Mouse (Mus musculus) left cerebral cortex, postnatal 4 days (tissue): Measurements from ENCODE around the gene Gm17087. TPM values are rescaled to one million over a fixed set of nuclear protein-coding genes. Genes with fewer than 3 reads are reported as not detected.

ENCODE experiments used
- DNase-seq: peaks from one replicate; pipeline ENCODE4 v3.0.0-alpha.2; 2022
- intact Hi-C: fragments of 180-260 bp; cut with DNase I; formaldehyde crosslinking; loops from one replicate; pipeline ENCODE4 v1.15.1; 2025
- total RNA-seq, 2 experiments: library from RNA; stranded (reverse); gene quantifications; 2 replicates each; pipeline ENCODE4 v1.2.3; 2021

Gm17087 gene
- not detected for total RNA-seq

DNA sequence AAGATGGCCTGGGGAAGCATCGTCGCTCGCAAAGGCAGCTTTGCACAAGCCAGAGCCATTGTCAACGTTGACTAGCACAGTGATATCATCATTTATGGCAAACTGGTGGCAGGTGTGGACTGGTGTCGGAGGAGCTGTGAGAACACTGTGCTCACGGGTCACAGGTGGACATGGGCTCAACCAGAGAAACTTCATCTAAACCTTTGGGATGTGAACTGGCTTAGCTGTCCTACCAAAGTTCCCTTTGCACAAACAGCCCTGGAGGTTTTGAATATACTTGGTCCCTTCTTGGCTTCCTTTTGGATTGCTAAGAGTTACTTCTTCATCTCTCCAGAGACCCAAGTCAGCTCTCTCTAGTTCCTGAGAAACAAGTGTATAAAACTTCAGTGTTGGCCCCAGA, at the start of gene Gm17087:
Gm17087 (minus strand) TSS at position 101 of the 400 bp plus-strand sequence.
- DNase-seq = no peak
- intact Hi-C loops = no loop called here

DNA sequence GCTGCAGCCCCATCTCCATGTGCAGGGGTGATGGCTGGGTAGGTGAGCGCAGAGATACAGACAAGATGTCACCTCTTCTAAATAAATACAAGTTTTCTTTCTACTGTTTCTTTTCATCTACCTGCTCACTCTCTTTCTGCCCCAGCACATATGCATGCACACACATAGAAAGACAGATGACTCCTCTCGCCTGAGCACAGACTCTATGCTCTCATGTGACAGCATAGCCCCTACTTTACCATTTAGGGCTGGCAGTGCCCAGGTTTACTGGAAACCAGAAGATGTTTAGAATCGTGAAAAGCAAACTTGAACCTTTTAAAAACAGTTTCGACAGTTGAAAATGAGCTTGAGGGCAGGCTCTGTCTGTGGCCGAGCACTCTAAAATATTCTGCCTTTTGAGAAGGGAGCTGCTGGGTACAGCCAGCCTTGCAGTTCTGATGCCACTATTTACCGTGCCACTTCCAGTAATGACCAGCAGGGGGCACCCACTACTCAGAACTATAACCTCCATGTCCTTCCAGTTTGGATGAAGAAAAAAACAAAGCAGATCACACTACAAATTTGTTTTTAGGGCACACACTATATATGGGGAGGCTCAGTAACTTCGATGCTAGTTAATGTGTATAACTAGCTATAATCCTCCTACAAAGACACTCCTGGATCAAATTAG, 47.3 kb upstream of the Gm17087 start:
- peak; percentile 87 for DNase-seq
- intact Hi-C loops = loop anchor here (2.0 to 5.0 kb wide), 2 partner anchors 188 to 323 kb away; no protein-coding TSS in a partner anchor

- no peak for DNase-seq
- intact Hi-C loops = loop anchor here (5.0 kb wide), 1 partner anchor 190 kb away; no protein-coding TSS in a partner anchor
Observed at GRCm38 (mm10) chr17:8611916-8612315, 45.2 kb upstream of the Gm17087 start.

DNA sequence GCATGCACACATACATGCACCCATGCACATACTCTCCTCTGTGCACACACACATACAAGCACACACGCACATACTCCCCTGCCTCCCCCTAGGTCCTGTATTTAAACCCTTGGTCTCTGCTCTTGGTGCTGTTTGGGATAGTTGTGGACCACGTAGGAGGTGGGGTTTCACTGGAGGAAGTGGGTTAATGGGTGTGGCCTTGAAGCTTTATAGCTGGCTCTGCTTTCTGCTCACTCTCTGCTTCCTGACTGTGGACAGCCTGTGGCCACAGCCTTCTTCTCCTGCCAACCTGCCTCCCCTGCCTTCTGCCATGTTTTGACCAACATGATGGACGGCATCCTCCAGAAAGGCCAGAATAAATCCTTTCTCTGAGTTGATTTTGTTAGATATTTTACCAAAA, 39.9 kb upstream of the Gm17087 start:
- DNase-seq = no peak
- intact Hi-C loops = no loop called here

DNA sequence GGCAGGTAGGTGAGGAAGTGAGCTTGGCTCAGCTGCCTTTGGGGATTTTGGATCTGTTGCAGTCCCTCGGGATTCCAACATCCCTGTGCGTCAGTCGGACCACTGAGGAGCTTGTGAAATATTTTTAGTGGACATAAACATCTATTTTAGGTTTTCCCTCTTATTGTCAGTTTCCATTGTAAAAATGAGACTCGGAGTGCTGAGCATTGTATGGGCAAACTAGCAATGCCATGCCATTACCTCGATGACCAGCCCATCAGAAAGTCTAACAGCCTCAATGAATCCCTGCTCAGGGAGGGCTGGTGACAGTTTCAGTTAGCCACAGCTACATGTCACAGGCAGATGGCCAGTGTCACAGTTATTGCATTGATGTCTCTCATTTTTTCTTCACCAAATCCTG, 39.2 kb upstream of the Gm17087 start:
- intact Hi-C loops = no loop called here
- no peak for DNase-seq

- intact Hi-C loops = no loop called here
- no peak for DNase-seq
Observed at GRCm38 (mm10) chr17:8602976-8603375, 36.2 kb upstream of the Gm17087 start.

DNA sequence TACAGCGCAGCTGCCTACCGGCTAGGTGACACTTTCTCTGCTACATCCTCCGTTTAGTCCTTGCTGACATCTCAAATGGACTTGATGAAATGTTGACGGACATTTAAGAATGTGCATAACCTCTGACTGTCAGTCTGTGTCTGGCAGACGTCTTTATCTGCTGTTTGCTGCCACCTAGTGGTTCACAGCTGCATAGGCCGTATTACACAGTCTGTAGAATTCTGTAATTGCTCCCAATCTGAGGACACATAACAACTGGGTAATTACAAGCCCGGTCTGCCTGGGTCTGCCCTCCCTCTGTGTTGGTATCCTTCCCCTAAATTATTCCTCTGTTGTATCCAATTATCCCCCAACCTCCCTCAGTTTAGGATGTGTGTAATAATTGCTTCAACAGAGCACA, 31.0 kb upstream of the Gm17087 start:
- intact Hi-C loops = loop anchor here (5.0 to 10.0 kb wide), 2 partner anchors 210 to 333 kb away; no protein-coding TSS in a partner anchor

GRCm38 (mm10) chr17:8592427-8593277, 25.9 kb upstream of the Gm17087 start:
- intact Hi-C loops = loop anchor here (10.0 kb wide), 1 partner anchor 328 kb away; no protein-coding TSS in a partner anchor

More for the DNA sequence above, 31.0 kb upstream of the Gm17087 start:
- DNase-seq = peak; percentile 68

GRCm38 (mm10) chr17:8581579-8581978, 14.8 kb upstream of the Gm17087 start:
- DNase-seq = no peak
- intact Hi-C loops = no loop called here

More at GRCm38 (mm10) chr17:8592427-8593277, 25.9 kb upstream of the Gm17087 start:
- peak; percentile 79 for DNase-seq

GRCm38 (mm10) chr17:8580360-8580759, 13.6 kb upstream of the Gm17087 start:
- intact Hi-C loops = no loop called here
- peak; percentile 21 for DNase-seq

DNA sequence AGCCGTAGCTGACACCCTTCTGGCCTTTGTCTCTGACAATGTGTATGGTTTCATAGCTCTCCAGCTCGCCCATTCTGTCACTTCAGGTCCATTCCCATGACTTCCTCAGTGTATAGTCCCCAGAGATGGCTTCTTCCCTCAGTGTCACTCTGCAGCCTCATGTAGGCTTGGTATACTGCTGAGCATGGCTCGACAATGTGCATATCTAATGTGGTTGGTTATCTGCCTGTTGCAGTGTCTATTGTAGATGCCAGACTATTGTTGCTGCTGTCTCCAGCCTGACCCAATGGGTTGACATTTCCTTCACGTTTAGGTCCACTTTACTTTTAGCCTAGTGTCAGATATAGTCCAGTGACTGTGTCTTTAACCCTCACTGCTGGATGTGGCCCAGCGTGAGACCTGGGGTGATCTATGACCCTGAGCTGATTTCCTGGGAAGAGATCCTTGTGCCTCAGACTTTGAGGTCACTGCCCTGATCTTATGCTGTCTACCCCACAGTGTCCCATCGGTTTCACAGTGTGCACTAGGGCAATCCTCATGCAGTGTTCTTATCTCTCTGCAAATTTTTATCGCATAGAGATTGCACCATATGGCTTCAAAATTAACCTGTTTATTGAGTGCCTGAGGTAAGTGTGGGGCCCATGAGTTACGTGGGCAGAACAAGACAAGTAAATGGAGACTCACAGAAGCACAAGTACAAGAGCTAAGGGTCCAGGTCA, 7.0 kb upstream of the Gm17087 start:
- intact Hi-C loops = no loop called here
- no peak for DNase-seq

DNA sequence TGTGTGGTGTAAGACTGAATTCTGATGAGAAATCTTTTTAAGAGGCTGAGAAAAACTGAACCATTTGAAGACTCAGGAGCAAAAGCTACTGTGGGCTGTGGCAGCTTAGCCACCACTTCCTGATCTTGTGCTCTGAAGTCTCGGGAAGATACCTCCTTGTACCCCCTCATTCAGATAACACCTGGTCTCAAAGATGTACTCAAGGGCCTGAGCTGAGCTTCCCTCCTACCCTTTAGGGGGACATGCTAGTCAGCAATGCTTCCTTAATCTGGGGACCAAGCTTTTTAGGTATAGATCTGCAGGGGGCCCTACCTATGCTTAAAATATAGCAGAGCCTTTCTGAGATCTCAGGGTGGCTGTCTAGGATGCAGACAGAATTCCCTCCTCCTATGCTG, 3.9 kb downstream of the Gm17087 start:
- DNase-seq = no peak
- intact Hi-C loops = no loop called here

DNA sequence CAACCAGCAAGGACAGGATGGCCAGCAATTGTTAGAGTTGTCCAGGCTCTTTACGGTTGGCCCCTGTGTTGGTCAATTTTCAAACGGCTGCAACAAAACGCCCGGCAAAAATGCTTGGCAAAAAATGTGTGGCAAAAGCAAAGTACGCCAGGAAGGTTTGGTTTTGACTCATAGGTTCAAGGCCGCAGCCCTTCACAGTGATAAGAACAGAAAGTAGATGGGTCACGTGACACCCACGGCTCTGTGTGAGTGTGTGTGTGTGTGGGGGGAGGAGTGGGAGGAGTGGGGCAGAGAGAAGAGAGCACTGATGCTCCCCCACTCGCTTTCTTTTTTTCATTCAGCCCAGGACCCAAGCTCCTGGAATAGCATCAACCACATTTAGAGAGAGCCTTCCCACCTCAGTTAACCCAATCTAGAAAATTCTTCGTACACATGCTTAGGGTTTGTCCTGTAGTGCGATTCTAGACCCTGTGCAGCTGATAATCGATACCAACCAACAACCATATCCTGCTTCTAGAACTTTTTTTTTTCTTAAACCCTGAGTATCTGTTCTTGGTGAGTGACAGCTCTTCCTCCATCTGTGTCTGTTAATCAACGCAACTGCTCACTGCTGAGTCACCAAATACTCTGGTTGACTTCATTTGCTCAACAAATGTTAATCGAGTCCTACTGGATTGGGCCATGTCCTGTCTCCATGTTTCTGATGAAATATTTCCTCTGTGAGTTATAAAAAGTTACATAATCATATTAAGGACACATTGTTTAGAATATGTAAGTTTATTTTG, 4.5 kb downstream of the Gm17087 start:
- no peak for DNase-seq
- intact Hi-C loops = no loop called here

DNA sequence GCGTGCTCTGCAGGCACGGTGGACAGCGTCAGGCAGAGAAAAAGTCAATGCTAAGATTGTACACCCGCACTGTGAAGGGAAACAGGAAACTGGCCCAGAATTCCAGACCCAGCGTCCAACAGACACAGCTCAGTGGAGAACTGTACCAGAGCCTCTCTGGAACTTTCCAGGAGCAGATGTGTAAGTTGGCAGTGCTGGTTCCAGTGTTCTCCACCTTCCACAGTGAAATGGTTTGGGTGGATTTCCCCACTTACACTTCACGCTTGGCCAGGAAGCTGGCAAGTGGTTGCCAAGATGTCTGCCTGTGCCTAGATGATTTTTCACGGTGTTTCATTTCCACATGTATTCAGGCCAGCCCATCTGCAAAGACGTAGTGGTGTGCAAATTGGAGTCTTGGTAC, 8.8 kb downstream of the Gm17087 start:
- intact Hi-C loops = no loop called here
- no peak for DNase-seq

GRCm38 (mm10) chr17:8556223-8556622, 10.5 kb downstream of the Gm17087 start:
- DNase-seq = no peak
- intact Hi-C loops = no loop called here

- no peak for DNase-seq
- intact Hi-C loops = no loop called here
Observed at GRCm38 (mm10) chr17:8555785-8556184, 11.0 kb downstream of the Gm17087 start.

DNA sequence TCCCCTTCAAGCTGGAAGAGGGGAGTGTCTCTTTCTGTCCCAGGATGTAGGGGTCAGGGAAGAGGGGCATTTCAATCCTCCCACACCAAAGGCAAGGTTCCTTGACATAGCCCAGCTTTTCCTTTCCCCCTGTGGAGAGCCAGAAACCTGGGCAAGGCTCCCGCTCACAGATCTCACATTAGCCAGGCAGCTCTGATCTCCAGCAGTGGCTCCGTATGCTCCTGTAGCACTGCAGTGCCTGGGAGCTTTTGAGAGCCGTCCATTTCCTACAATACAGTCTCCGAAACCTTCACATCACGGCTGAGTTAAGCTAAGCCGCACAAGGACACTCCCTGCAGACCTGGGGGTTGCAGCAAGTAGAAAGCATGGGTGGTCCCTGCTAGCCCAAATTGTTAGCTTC, 12.5 kb downstream of the Gm17087 start:
- intact Hi-C loops = no loop called here
- DNase-seq = peak; percentile 27

- DNase-seq = no peak
- intact Hi-C loops = no loop called here
Observed at GRCm38 (mm10) chr17:8553601-8554000, 13.1 kb downstream of the Gm17087 start.

DNA sequence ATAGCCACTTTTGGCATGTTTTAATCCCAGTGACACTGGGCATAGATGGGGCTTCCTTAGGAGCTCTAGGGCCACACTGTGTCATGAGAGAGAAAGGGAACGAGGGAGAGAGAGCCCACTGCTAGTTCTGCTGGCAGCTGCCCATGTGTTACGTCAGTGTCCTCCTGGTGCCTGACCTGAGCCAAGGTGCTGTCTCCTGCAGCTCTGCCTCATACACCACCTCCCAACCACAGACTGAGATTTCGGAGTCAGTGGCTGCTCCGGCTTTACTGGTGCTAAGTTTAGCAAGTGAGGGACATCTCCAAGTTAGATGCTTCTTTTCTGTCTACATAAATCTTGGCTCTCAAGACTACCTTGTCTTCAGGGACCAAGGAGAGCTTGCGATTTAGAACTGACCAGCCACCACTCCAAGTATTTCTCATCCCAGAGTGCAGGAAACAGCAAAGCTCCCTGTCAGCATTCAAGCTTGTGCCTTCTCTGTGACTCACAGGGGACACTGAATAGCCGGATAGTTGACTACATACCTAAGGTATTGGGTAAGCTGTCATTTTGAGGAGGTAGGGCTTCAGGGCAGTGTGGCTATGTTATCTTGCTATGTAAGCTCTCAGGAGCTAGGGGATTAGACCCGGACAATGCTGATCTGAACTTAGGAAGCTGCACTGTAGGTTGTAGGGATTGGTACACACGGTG, 14.3 kb downstream of the Gm17087 start:
- intact Hi-C loops = no loop called here
- peak; percentile 29 for DNase-seq

DNA sequence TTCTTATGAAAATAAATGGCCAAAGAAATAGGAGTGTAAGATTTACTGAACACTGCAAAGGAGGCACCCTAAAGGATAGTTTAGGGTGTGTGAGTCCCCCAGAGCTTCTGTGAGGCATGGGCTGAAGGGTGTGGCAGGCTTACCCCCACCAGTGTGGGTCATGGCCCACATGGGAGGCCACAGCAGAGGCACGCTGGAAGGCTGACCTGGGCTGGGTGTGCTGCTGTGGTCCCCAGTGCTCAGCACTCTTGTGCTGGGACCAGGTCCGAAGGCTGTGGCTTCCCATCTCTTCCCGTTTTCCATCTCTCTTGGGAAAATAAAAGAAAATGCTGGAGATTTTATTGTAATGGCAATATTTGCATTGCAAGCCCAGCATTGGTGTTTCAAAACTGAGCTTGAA, 15.1 kb downstream of the Gm17087 start:
- DNase-seq = no peak
- intact Hi-C loops = no loop called here
